Mouse (Mus musculus): ENCODE measurements around the gene Prokr2.

GRCm38 (mm10) chr2:132301436-132301835 is 83.8 kb downstream of the Prokr2 start:
- TF ChIP-seq CTCF (IDR thresholded peaks at IDR 0.05; ENCODE audit: low read depth) (no peak), EP300 (IDR thresholded peaks at IDR 0.05; ENCODE audit: low read depth) (no peak)

All from heart, postnatal 0 days (tissue).